Mouse (Mus musculus): ENCODE data around the gene Ncaph2. TPM values are rescaled to one million over a fixed set of nuclear protein-coding genes. Genes with fewer than 3 reads are reported as not detected.

Ncaph2 gene
- 102 and 104 TPM in 2 replicates for total RNA-seq (2017)

DNA sequence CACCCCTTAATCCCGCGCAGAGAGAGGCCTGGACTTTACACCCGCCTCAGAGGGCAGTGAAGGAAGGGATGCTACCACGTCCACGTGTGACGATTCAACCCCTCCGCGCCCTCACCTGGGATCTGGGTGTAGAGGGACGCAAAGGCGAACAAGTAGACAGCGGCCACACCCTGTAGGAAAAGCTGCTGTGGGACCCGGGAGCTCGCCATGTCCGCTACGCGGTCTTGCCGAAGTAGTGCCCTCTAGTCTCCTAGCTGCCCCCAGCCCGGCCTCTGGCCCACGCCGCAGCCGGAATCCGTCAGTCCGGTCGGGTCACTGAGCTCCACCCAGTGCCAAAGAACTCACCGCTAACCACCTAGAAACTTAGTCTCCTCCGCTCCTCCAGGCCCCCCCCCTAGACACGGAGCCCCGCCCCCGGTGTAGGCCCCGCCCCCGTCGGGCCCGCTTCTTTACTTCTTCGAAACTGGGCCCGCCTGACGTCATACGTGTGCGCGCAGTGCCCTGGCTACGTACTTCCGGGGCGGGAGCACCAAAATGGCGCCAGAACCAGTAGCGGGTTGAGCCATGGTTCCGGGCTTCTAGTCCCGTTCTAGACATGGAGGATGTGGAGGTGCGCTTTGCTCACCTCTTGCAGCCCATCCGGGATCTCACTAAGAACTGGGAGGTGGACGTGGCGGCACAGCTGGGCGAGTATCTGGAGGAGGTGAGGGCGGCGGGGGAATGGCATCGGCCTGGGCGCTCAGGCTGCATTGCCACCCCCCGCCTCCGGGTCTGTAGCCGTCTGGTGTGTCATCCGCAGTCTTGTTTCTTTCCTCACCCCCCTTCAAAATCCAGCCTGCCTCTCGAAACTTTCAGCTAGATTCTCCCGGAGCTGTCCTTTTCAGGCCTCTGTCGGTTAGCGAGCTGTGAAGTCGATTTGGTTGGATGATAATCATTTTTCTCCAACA, at the start of gene Ncaph2, which contains the start of gene Lmf2:
TSS of gene Ncaph2 (plus strand) at position 479 of the 947 bp plus-strand sequence.
TSS of gene Lmf2 (minus strand) at position 419 of the 947 bp plus-strand sequence.
- ATAC-seq (replicated peaks in 1 of 2; ENCODE audit: insufficient read depth in 1 of 2, low FRiP score in 2 of 2, low TSS enrichment in 1 of 2, low read depth in 1 of 2, poor library complexity in 2 of 2, severe bottlenecking in 2 of 2), result peak; percentile 80 to 85

DNA sequence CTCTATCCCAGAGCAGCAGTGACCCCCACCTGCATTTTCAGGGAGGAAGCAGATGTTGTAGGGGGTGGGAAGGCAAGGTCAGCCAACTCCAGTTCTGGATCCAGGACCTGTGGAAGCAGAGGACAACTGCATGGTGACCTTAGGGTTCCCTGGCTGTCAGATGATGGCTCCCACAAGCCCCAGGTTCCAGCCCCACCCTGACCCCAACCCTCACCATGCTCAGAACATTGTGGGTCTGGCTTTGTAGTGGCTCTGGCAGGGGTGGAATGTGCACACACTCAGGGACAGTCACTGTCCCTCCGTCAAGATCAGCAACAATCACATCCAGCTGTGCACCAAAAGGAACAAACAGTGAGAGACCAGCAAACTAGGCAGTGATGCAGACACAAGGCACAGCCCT, 49.6 kb upstream of the Ncaph2 start:
- ATAC-seq (replicated peaks in 1 of 2; ENCODE audit: insufficient read depth in 1 of 2, low FRiP score in 2 of 2, low TSS enrichment in 1 of 2, low read depth in 1 of 2, poor library complexity in 2 of 2, severe bottlenecking in 2 of 2), result no peak

DNA sequence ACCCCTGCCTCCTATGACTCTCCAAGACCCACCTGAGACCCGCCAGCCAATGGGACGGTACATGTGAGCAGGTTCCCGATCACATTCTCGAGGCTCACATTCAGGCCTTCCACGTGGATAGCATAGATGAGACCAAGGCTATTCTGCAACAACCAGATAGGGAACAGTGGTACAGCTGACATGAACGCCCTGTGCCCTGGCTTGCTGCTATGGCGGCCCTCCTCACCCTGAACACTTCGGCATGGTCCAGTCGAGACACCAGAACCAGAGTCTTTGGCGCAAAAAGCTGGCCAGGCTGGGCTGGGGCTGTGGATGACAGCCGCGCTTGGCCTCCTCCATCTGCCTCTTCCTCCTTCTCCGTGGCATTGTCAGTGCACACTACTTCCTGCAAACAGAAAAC, 48.1 kb upstream of the Ncaph2 start:
- ATAC-seq (replicated peaks in 1 of 2; ENCODE audit: insufficient read depth in 1 of 2, low FRiP score in 2 of 2, low TSS enrichment in 1 of 2, low read depth in 1 of 2, poor library complexity in 2 of 2, severe bottlenecking in 2 of 2), result no peak

GRCm38 (mm10) chr15:89308406-89309139, 46.9 kb upstream of the Ncaph2 start:
- no peak for ATAC-seq (replicated peaks in 1 of 2; ENCODE audit: insufficient read depth in 1 of 2, low FRiP score in 2 of 2, low TSS enrichment in 1 of 2, low read depth in 1 of 2, poor library complexity in 2 of 2, severe bottlenecking in 2 of 2)

- peak; percentile 78 to 81 for ATAC-seq (replicated peaks in 1 of 2; ENCODE audit: insufficient read depth in 1 of 2, low FRiP score in 2 of 2, low TSS enrichment in 1 of 2, low read depth in 1 of 2, poor library complexity in 2 of 2, severe bottlenecking in 2 of 2)
These were observed 45.5 kb upstream of the Ncaph2 start for GRCm38 (mm10) chr15:89309962-89310498.

DNA sequence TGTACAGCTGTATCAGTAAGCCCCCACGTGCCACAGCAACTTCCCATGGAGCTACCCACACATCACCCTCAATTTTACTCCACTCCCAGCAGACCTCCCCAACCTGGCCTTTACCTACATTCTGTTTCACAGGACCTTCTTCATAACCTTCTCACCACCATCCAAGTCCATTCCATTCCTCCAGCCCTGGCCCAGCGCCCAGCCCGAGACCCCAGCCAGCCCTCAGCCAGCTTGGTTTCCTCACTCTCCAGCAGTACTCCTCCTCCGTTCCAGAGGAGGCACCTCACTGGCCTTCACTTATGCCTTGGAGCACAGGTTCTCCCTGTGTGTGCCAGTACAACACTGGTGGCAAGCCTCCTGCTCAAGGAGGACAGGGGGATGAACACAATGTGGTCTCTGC, 42.2 kb upstream of the Ncaph2 start:
- ATAC-seq (replicated peaks in 1 of 2; ENCODE audit: insufficient read depth in 1 of 2, low FRiP score in 2 of 2, low TSS enrichment in 1 of 2, low read depth in 1 of 2, poor library complexity in 2 of 2, severe bottlenecking in 2 of 2), result no peak

DNA sequence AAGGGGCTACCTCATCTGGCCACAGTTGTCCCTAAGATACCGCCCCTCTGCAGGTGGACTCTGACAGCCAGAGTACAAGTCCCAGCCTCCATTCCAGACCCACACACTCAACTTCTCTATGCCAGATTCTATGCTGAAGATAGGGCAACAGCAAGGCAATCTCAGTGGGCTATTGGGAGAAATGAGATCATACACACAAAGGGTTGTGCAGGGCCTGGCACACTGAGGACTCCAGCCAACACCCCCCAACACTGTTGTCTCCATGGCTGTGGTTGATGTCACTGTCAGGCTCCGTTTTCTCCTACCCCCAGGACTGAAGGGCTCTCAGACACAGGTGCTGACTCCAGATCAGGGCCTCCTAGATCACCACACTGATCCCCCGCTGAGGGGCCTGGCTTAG, 41.4 kb upstream of the Ncaph2 start:
- no peak for ATAC-seq (replicated peaks in 1 of 2; ENCODE audit: insufficient read depth in 1 of 2, low FRiP score in 2 of 2, low TSS enrichment in 1 of 2, low read depth in 1 of 2, poor library complexity in 2 of 2, severe bottlenecking in 2 of 2)

- ATAC-seq (replicated peaks in 1 of 2; ENCODE audit: insufficient read depth in 1 of 2, low FRiP score in 2 of 2, low TSS enrichment in 1 of 2, low read depth in 1 of 2, poor library complexity in 2 of 2, severe bottlenecking in 2 of 2), result no peak
These were observed 40.9 kb upstream of the Ncaph2 start for GRCm38 (mm10) chr15:89314511-89315189.

DNA sequence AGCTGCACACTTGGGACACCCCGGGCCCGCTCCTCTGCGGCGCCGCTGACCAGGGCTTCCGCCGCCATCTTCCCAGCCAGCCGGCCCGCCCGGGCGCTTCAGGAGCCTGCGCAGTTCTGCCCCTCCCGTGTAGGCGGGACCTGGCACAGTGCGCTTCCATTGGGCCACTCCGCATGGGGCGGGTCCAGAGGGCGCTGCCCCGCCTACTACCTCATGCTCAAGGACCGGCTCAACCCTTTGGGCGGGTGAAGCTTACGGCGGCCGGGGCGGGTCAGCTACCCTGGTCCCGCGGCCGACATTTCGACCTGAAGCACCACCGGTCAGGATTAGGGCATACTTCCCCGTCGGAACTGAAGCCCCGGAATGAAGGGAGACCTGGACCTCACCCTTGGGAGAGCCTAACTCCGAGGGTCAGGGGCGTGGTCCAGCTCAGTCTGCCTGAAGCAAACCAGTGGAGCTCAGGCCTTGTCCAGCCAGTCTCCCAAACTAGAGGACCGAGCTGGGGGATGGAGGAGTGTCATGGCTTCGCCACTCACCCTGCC, 40.3 kb upstream of the Ncaph2 start, which contains the start of gene Sbf1:
TSS of gene Sbf1 (minus strand) at position 122 of the 542 bp plus-strand sequence.
- peak; percentile 96 to 98 for ATAC-seq (replicated peaks in 1 of 2; ENCODE audit: insufficient read depth in 1 of 2, low FRiP score in 2 of 2, low TSS enrichment in 1 of 2, low read depth in 1 of 2, poor library complexity in 2 of 2, severe bottlenecking in 2 of 2)

DNA sequence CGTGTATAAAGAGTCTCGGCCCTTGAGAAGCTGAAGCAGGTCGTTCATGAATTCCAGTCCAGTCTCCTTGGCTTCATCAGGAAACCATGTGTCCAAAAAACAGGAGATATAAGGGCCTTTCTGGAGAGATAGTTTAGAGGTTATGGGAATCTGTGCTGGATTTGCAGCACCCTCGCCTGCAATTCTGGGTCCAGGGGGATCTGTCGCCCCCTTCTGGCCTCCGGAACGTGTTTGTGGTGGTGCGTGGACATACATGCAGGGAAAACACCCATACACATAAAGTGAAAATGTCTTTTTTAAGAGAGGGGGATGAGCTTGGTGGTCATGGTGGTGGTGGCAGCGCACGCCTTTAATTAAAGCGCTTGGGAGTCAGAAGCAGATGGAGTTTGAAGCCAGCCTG, 39.4 kb upstream of the Ncaph2 start:
- no peak for ATAC-seq (replicated peaks in 1 of 2; ENCODE audit: insufficient read depth in 1 of 2, low FRiP score in 2 of 2, low TSS enrichment in 1 of 2, low read depth in 1 of 2, poor library complexity in 2 of 2, severe bottlenecking in 2 of 2)

DNA sequence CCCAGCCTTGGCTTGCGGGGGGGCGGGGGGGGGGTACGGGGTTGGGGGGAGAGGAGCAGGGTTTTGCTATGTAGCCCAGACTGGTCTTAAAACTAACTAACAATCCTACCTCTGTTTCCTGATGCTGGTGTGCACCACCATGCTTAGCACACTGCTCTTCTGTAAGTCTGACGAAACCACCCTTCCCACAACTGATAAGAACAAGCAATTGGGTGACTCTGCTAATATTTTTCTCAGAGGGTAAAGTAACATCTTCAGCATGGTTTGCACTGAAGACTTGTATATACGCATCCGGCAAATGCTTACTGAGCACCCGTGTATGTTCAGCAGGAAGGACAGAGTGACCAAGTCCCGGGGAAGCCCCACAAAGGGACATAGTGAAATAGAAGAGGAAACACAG, 34.3 kb upstream of the Ncaph2 start:
- no peak for ATAC-seq (replicated peaks in 1 of 2; ENCODE audit: insufficient read depth in 1 of 2, low FRiP score in 2 of 2, low TSS enrichment in 1 of 2, low read depth in 1 of 2, poor library complexity in 2 of 2, severe bottlenecking in 2 of 2)

DNA sequence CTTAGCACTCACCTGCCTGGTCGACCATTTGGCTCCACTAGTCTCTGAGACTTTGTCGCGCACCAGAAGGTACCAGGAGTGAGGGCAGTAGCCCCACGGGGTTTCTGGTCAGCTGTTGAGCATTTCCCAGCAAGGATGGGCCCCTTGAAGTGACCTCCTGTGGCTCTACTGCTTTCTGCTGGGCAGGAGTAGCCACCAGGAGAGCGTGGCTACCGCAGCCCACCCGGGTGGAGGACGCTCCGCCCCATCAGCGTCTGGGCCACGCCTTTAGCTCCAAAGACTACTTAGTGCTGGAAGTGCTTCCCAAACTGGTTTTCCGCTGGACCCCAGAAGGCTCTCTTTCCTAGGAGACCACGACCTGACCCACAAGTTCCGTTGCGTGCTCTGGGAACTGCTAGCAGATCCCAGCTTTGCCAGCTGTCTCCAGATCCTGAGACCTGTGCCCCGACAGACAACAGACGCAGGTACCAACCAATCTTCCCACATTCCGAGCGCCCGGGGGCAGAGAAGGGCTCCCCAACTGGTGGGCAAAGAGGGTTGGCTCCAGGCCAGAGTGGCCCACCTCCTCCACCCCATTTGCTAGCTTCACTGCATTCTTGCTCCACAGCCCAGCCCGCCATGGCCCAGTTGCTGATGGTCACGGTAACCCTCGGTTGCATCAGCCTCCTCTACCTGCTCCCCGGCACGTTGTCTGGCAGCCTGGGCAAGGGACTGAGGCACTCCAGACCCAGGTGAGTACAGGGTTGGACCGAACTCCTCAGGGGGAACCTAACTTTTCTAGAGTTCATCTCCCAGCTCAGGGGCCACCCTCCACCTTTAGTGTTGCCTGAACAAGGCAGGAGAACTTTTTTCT, 32.6 kb upstream of the Ncaph2 start, which contains the start of gene Adm2:
TSS of gene Adm2 (plus strand) at position 51 of the 853 bp plus-strand sequence.
- no peak for ATAC-seq (replicated peaks in 1 of 2; ENCODE audit: insufficient read depth in 1 of 2, low FRiP score in 2 of 2, low TSS enrichment in 1 of 2, low read depth in 1 of 2, poor library complexity in 2 of 2, severe bottlenecking in 2 of 2)

- peak; percentile 70 to 76 for ATAC-seq (replicated peaks in 1 of 2; ENCODE audit: insufficient read depth in 1 of 2, low FRiP score in 2 of 2, low TSS enrichment in 1 of 2, low read depth in 1 of 2, poor library complexity in 2 of 2, severe bottlenecking in 2 of 2)
These were observed 31.9 kb upstream of the Ncaph2 start for GRCm38 (mm10) chr15:89323656-89324055.

DNA sequence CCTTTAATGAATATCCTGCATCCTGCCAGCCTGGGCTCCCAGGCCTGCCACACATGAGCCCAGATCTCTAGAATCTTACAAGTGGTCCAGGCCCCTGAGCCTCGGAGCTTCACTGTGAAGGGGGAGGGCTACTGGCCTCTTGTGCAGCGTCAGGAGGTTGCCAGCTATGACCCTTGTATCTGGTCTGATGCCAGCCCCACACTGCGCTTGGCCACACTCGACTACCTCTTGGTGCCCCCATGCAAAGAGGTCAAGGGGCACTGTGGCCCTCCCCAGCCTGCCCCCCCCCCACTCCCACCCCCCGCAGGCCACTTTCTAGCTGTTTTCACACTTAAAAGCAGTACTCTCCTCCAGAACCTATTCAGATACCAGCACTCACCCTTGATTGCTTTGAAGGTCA, 29.1 kb upstream of the Ncaph2 start:
- ATAC-seq (replicated peaks in 1 of 2; ENCODE audit: insufficient read depth in 1 of 2, low FRiP score in 2 of 2, low TSS enrichment in 1 of 2, low read depth in 1 of 2, poor library complexity in 2 of 2, severe bottlenecking in 2 of 2), result no peak

GRCm38 (mm10) chr15:89334271-89334670, 21.2 kb upstream of the Ncaph2 start, which contains the start of gene Miox:
Gene Miox (plus strand): TSS chr15:89334398.
- no peak for ATAC-seq (replicated peaks in 1 of 2; ENCODE audit: insufficient read depth in 1 of 2, low FRiP score in 2 of 2, low TSS enrichment in 1 of 2, low read depth in 1 of 2, poor library complexity in 2 of 2, severe bottlenecking in 2 of 2)

All from hematopoietic stem cell, adult 5-6 weeks (primary cell).